Mouse (Mus musculus) heart, postnatal 14 days (tissue): ENCODE results near the gene Crkl. TPM values are rescaled to one million over a fixed set of nuclear protein-coding genes. Genes with fewer than 3 reads are reported as not detected.

ENCODE experiments used
- DNase-seq, 2 experiments: peaks; one replicate each; pipeline ENCODE4 v3.0.0; 2021 to 2022
- intact Hi-C: fragments of 180-260 bp; cut with DNase I; formaldehyde crosslinking; loops from one replicate; pipeline ENCODE4 v1.15.1; 2025
- total RNA-seq, 2 experiments: library from RNA; stranded (reverse); gene quantifications; 2 replicates each; pipeline ENCODE4 v1.2.3; 2021

Gene Crkl
- total RNA-seq, 2 experiments from 2014 or later: 25.2 to 28.9 TPM

DNA sequence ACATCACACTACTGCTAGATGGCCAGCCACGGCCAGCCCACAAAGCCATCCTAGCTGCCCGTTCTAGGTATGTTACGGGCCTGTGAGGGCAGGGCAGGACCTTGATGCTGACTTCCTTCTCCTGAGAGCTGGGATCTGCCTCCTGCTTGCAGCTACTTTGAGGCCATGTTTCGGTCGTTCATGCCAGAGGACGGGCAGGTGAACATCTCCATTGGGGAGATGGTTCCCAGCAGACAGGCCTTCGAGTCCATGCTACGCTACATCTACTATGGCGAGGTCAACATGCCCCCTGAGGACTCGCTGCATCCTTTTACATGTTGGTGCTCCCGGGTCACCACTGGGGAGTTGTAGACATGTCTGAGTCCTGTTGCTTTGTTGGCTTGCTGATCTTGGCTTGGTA, 72.4 kb downstream of the Crkl start:
- intact Hi-C loops: no loop called here
- DNase-seq: no peak

DNA sequence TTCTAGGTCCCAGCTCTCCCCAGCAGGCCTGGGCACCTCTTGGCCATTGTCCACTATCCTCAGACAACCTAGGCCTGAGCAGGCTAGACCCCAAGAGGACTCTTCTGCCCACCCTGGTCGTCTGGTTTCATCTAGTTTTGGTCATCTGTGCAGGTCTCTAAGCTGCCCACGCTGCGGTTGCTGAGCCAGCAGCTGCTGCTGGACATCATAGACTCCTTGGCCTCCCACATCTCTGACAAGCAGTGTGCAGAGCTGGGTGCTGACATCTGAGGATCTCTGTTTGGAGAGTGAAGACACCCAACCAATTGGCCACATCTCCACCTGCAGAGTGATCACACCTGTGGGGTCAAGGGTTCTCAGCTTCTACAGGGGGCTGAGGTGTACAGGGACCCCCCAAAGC, 73.7 kb downstream of the Crkl start:
- DNase-seq: no peak
- intact Hi-C loops: no loop called here

- intact Hi-C loops: no loop called here
- DNase-seq: no peak
Observed at GRCm38 (mm10) chr16:17526223-17526622, 74.4 kb downstream of the Crkl start.

- intact Hi-C loops: no loop called here
- DNase-seq: no peak
Observed at GRCm38 (mm10) chr16:17527606-17528005, 75.8 kb downstream of the Crkl start.

DNA sequence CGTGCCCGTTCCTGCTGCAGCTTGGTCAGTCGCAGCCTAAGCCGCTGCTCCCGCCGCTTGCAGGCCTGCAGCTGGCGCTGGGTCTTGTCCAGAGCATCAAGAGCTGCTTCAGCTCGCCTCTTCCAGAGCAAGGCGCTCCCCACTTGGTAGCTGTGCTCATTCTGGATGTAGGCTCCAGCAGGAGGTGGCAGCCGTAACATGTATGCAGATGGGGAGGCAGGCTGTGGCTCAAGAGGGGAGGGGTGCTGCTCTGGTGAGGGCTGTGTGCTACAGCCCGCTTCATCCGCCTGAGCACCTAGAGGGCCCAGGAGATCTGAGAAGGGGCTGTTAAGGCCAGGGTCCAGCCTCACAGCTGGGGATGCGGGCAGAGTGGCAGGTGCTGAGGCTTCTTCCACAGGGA, 76.5 kb downstream of the Crkl start:
- intact Hi-C loops: no loop called here
- no peak for DNase-seq

GRCm38 (mm10) chr16:17529981-17530586, 78.3 kb downstream of the Crkl start:
- intact Hi-C loops: loop anchor here (5.0 kb wide), 1 partner anchor 123 kb away; the partner anchor contains the start of genes Pi4ka and Snap29
- DNase-seq: peak in 1 of 2 experiments; percentile 31

GRCm38 (mm10) chr16:17530640-17531288, 79.0 kb downstream of the Crkl start, which contains the start of gene Thap7:
Gene Thap7, minus strand, starts transcription at chr16:17531136.
- intact Hi-C loops: loop anchor here (5.0 kb wide), 1 partner anchor 123 kb away; the partner anchor contains the start of genes Pi4ka and Snap29
- peak; percentile 97 to 98 for DNase-seq

DNA sequence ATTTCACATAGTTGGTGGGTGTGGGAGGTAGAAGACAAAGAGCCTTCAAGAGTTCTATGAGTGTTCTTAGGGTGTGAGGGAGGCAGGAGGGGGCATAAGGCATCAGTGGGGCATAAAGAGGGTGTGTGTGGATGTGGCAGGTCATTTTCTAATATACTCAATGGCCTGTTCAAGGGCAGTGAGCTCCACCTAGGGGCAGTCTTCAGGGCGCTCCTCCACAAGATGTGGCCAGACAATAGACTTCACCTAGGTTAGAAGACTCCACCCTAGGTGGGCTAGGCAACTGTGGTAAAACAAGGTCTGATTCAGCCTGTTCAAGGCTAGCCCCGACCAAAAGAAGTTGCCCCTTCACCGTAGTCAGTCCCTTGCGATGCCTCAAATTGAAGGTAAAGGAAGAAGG, 80.5 kb downstream of the Crkl start:
- intact Hi-C loops: loop anchor here (5.0 kb wide), 1 partner anchor 125 kb away; the partner anchor contains the start of genes Pi4ka and Snap29

GRCm38 (mm10) chr16:17532676-17533329, 81.0 kb downstream of the Crkl start:
- DNase-seq: no peak
- intact Hi-C loops: loop anchor here (5.0 kb wide), 1 partner anchor 126 kb away; the partner anchor contains the start of genes Pi4ka and Snap29

More for the DNA sequence above, 80.5 kb downstream of the Crkl start:
- peak in 1 of 2 experiments; percentile 30 for DNase-seq

- no peak for DNase-seq
- intact Hi-C loops: no loop called here
Observed at GRCm38 (mm10) chr16:17536584-17536983, 84.8 kb downstream of the Crkl start.

Other genes with a start within 250 kb of the Crkl start
- gene Ube2l3, start 249.3 kb upstream of the Crkl start, total RNA-seq: 100 to 1,000 TPM; 114 to 118 TPM
- under 1 TPM; 0.05 to 0.07 TPM for gene Rimbp3, start 243.4 kb upstream of the Crkl start, total RNA-seq
- gene Hic2, start 218.4 kb upstream of the Crkl start, total RNA-seq: 1 to 10 TPM; 1.8 to 2.1 TPM
- gene Tmem191c, start 175.9 kb upstream of the Crkl start, total RNA-seq: 1 to 10 TPM; 2.7 to 3.9 TPM
- 1 to 10 TPM; 2.1 to 2.2 TPM for gene Serpind1, start 120.6 kb upstream of the Crkl start, total RNA-seq
- 10 to 100 TPM; 15.8 to 16.5 TPM for gene Snap29, start 46.0 kb upstream of the Crkl start, total RNA-seq
- gene Pi4ka, start 45.7 kb upstream of the Crkl start, total RNA-seq: 10 to 100 TPM; 52.7 to 54.3 TPM
- under 1 TPM; 0.19 to 0.24 TPM for gene Aifm3, start 37.6 kb downstream of the Crkl start, total RNA-seq
- gene Lztr1, start 56.7 kb downstream of the Crkl start, total RNA-seq: 10 to 100 TPM; 39.4 to 42.8 TPM
- 10 to 100 TPM; 14.3 to 14.7 TPM for gene Thap7, start 79.1 kb downstream of the Crkl start, total RNA-seq
- gene Lrrc74b, start 109.3 kb downstream of the Crkl start, total RNA-seq: under 1 TPM; 0.15 to 0.24 TPM
- under 1 TPM; 0.54 to 0.84 TPM for gene P2rx6, start 109.9 kb downstream of the Crkl start, total RNA-seq
- 1 to 10 TPM; 1.6 to 1.8 TPM for gene Slc7a4, start 131.2 kb downstream of the Crkl start, total RNA-seq
- 10 to 100 TPM; 18.7 to 21.2 TPM for gene Smpd4, start 167.4 kb downstream of the Crkl start, total RNA-seq
- gene Ccdc74a, start 194.5 kb downstream of the Crkl start, total RNA-seq: 1 to 10 TPM in 1 of 2 experiments, under 1 TPM in 1; 0.72 to 1.2 TPM